In the genomic region with DNA sequence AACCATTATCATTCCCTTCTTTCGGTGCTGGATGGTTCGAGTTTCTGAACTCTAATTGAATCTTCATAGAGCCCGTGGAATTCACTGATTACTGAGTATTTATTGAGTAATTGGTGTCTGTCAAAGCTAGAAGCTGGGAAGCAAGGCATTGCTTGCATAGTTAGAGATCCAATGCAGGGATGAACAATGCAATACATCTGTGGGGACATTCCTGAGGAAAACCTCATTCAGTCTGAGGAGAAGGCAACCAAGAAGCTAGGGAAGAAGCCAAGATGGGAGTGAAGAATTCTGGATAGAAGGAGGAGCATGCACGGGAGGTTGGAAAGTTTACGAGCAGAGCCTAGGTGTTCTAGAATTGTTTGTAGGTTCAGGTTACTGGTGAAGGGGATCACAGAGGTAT, we compare ENCODE assay signal across 18 mouse cellular contexts. TPM values are rescaled to one million over a fixed set of nuclear protein-coding genes. Genes with fewer than 3 reads are reported as not detected.
"Had no signal": no experiment of that assay in that cellular context is flagged by ENCODE, and none has a peak within 500 bp of the region (broad histone marks: within the 10 kb centered on the region; RNA-seq: fewer than 3 reads in every experiment).

No protein-coding gene starts in this region.

- DNase-seq: kidney, adult 18-20 months; kidney, postnatal 14 days; kidney, postnatal 4 days; layer of hippocampus, adult 9-11 months; liver; lung, adult 18-20 months; lung, postnatal 14 days; lung, postnatal 4 days; midbrain, embryonic 14.5 days; thymus, adult 18-20 months; thymus, postnatal 36 days had no signal

RNA-seq across cellular contexts. Expression of a gene that starts 53.9 kb away (rescaled TPM):
- total RNA-seq: layer of hippocampus, adult 2 months; layer of hippocampus, postnatal 25 days; left cerebral cortex, adult 2 months; left cerebral cortex, postnatal 10 days; megakaryocyte progenitor cell, adult 5-6 weeks; megakaryocyte-erythroid progenitor cell, adult 5-6 weeks; midbrain, postnatal 0 days had no signal
